Mouse (Mus musculus) liver, embryonic 13.5 days (tissue): ENCODE results near the gene Gria1. TPM values are rescaled to one million over a fixed set of nuclear protein-coding genes. Genes with fewer than 3 reads are reported as not detected.

Source experiments
- ATAC-seq: fragments of 200-750 bp; cut with Nextera tagmentation; 2 replicates; pipeline ENCODE4 v1.8.0; 2017; ENCODE audit warnings: low read depth, mild to moderate bottlenecking, moderate number of reproducible peaks, moderate library complexity
- DNase-seq: peaks from one replicate; pipeline ENCODE4 v3.0.0; 2022
- H3K27ac ChIP-seq: fragments of 300-500 bp; sonication (generic); 2 replicates; pipeline ENCODE4 v1.5.1; 2015; ENCODE audit warnings: moderate library complexity, mild to moderate bottlenecking, inconsistent platforms
- H3K27me3 ChIP-seq: fragments of 300-500 bp; sonication (generic); 2 replicates; pipeline ENCODE4 v1.6.1; 2015; ENCODE audit warnings: mild to moderate bottlenecking, inconsistent platforms
- H3K36me3 ChIP-seq: fragments of 300-500 bp; sonication (generic); 2 replicates; pipeline ENCODE4 v1.6.1; 2015; ENCODE audit warnings: mild to moderate bottlenecking, inconsistent platforms
- H3K4me1 ChIP-seq: fragments of 300-500 bp; sonication (generic); replicated peaks from 2 replicates; pipeline ENCODE4 v1.6.1; 2015; ENCODE audit warnings: inconsistent platforms
- H3K4me2 ChIP-seq: fragments of 300-500 bp; sonication (generic); 2 replicates; pipeline ENCODE4 v1.6.1; 2015; ENCODE audit warnings: inconsistent platforms, mild to moderate bottlenecking, moderate library complexity
- H3K4me3 ChIP-seq: fragments of 300-500 bp; sonication (generic); replicated peaks from 2 replicates; pipeline ENCODE4 v1.5.1; 2015; ENCODE audit warnings: mild to moderate bottlenecking, inconsistent platforms
- H3K9ac ChIP-seq: fragments of 300-500 bp; sonication (generic); 2 replicates; pipeline ENCODE4 v1.6.1; 2015; ENCODE audit warnings: mild to moderate bottlenecking, inconsistent platforms
- H3K9me3 ChIP-seq: fragments of 300-500 bp; sonication (generic); replicated peaks from 2 replicates; pipeline ENCODE4 v1.6.1; 2016; ENCODE audit warnings: inconsistent platforms
- WGBS: fragments of 180-500 bp; shearing (Covaris S2); methylation state at CpG from one replicate; pipeline ENCODE4 v1.1.7; 2015; ENCODE audit not compliant: insufficient replicate concordance; 5-methylcytosine and 5-hydroxymethylcytosine counted together
- polyA plus RNA-seq: library from polyadenylated mRNA; unstranded; fragments of >200 nt; fragmentation: Nextera tagmentation; extraction: Ambion mirVana; gene quantifications from 2 replicates; pipeline ENCODE4 v1.2.1, GENCODE M21; 2015

Gria1 gene
- polyA plus RNA-seq, 1 experiment from 2014 or later, result 0.17 TPM

DNA sequence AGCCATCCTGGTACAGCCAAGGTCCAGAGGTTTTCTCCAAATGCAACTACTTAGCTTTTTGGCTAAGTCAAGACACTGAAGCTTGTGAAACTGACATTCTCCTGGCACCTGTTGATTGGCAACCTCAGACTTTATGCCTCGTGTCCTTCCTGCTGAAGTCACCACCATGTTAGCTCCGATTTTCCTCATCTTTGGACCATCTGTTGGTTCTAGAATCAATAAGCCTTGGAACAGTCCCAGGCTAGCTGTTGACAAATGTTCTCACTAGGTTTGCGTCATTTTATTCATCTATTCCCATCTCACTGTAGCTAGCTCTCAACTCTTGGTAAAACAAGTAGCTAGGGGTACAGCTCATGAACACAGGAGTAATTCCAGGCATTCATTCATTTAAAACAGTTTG is 51.3 kb downstream of the Gria1 start:
- no peak for ATAC-seq
- no peak overlapping the region for H3K4me3 ChIP-seq
- no peak overlapping the region for H3K9ac ChIP-seq
- H3K4me1 ChIP-seq, result no peaks in the 10 kb centered on the region
- H3K36me3 ChIP-seq, result no peaks in the 10 kb centered on the region
- H3K27ac ChIP-seq, result no peak overlapping the region
- no peak for DNase-seq
- 55% methylated on average over 3 of the region's 3 CpGs for WGBS
- H3K27me3 ChIP-seq, result no peaks in the 10 kb centered on the region
- H3K4me2 ChIP-seq, result no peak overlapping the region
- no peaks in the 10 kb centered on the region for H3K9me3 ChIP-seq

- Histone ChIP-seq H3K36me3 (no peaks in the 10 kb centered on the region), H3K4me3 (no peak overlapping the region), H3K4me2 (no peak overlapping the region), H3K27ac (no peak overlapping the region), H3K27me3 (no peaks in the 10 kb centered on the region), H3K4me1 (no peaks in the 10 kb centered on the region), H3K9me3 (no peaks in the 10 kb centered on the region), H3K9ac (no peak overlapping the region)
- 77% methylated on average over 8 of the region's 8 CpGs for WGBS
- DNase-seq (no peak), ATAC-seq (no peak)
Observed at GRCm38 (mm10) chr11:57070196-57070901, 59.2 kb downstream of the Gria1 start.

DNA sequence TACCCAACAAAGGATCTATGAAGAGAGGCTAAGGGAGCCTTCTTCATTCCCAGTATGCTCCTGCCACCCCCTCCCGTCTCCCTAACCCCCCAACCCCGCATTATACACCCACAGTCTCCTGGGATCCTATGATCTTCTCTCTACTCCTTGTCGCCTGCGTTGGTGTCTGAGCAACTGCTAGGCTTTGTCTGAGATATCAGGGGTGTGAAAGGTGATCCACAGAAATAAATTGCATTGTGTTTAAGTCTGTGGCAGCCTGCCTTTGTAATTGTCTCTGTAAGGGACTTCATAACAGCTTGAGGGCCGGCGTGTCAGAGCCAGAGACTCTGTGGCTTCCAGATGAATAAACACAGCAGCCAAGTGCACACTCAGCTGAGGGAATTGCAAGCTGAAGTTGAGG is 61.0 kb downstream of the Gria1 start:
- ATAC-seq (no peak), DNase-seq (no peak)
- H3K4me2 ChIP-seq, result no peak overlapping the region
- H3K9ac ChIP-seq, result no peak overlapping the region
- no peaks in the 10 kb centered on the region for H3K36me3 ChIP-seq
- H3K27me3 ChIP-seq, result no peaks in the 10 kb centered on the region
- whole genome bisulfite sequencing, result 55% methylated on average over 6 of the region's 6 CpGs
- no peaks in the 10 kb centered on the region for H3K4me1 ChIP-seq
- no peak overlapping the region for H3K27ac ChIP-seq
- H3K9me3 ChIP-seq, result no peaks in the 10 kb centered on the region
- no peak overlapping the region for H3K4me3 ChIP-seq

GRCm38 (mm10) chr11:57079423-57079822 is 68.2 kb downstream of the Gria1 start:
- Histone ChIP-seq H3K4me3 (no peak overlapping the region), H3K27me3 (no peaks in the 10 kb centered on the region), H3K9me3 (no peaks in the 10 kb centered on the region), H3K4me1 (no peaks in the 10 kb centered on the region), H3K36me3 (no peaks in the 10 kb centered on the region), H3K9ac (no peak overlapping the region), H3K27ac (no peak overlapping the region), H3K4me2 (no peak overlapping the region)
- ATAC-seq (no peak), DNase-seq (no peak)
- WGBS, result 61% methylated on average over 3 of the region's 3 CpGs

- 57% methylated on average over 5 of the region's 5 CpGs for WGBS
- H3K36me3 ChIP-seq, result no peaks in the 10 kb centered on the region
Observed at GRCm38 (mm10) chr11:57089527-57089926, 78.3 kb downstream of the Gria1 start.

DNA sequence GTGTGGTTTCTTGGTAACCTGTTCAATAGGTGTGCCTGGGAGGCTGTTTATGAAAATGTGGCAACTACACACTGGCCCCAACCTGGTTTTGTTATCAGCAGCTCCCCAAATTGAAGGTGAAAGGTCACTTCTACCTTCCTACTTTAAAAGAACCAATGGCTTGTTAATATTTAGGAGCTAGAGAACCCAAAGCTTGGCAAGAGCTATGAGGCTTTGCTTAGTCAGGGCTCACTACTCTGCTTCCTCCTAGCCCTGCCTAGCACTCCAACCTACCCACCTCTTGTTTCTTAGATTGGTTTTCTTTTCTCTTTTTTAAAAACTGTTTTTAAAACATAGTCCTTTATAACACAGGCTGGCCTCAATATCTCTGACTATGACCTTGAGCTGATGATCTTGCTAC is 79.5 kb downstream of the Gria1 start:
- H3K4me1 ChIP-seq, result no peaks in the 10 kb centered on the region
- H3K4me2 ChIP-seq, result no peak overlapping the region
- DNase-seq (no peak), ATAC-seq (no peak)
- H3K4me3 ChIP-seq, result no peak overlapping the region
- no peak overlapping the region for H3K27ac ChIP-seq
- H3K36me3 ChIP-seq, result no peaks in the 10 kb centered on the region
- H3K27me3 ChIP-seq, result no peaks in the 10 kb centered on the region
- no peaks in the 10 kb centered on the region for H3K9me3 ChIP-seq
- H3K9ac ChIP-seq, result no peak overlapping the region

More at GRCm38 (mm10) chr11:57089527-57089926, 78.3 kb downstream of the Gria1 start:
- DNase-seq (no peak), ATAC-seq (no peak)
- Histone ChIP-seq H3K9me3 (no peaks in the 10 kb centered on the region), H3K4me3 (no peak overlapping the region), H3K9ac (no peak overlapping the region), H3K4me2 (no peak overlapping the region), H3K27ac (no peak overlapping the region), H3K27me3 (no peaks in the 10 kb centered on the region), H3K4me1 (no peaks in the 10 kb centered on the region)

DNA sequence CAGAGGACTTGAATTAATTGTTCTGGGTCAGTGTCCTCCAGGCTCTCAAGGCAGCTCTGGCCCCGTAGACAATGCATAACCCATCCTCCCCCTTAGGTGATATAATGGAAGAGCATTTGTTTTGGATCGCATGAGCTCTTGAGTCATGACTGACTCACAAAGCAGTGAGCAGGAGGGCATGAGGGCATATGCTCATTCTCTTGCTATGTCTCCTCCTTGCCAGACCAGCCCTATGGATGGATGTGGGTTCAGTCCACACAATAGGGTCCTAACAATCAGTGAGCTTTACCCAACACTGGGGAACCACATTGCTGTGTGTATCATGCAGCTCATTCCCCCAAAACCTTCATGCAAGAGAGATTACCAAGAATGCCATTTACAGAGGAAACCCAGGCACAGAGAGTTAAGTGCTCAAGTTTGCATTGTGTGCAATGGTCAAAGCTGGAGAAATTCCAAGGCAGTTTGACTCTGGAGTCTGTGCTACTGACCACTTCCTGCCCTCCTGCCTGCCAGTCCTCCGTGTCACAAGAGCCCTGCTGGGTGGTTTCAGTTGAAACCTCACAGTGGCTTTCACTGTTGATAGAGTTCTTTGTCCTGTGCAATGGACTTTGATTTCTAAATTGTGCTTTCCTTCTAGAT is 80.2 kb downstream of the Gria1 start:
- 53% methylated on average over 3 of the region's 3 CpGs for WGBS
- no peak for DNase-seq
- no peak for ATAC-seq

GRCm38 (mm10) chr11:57100491-57100890 is 89.3 kb downstream of the Gria1 start:
- DNase-seq (no peak), ATAC-seq (no peak)
- 61% methylated on average over 5 of the region's 5 CpGs for WGBS

More for the DNA sequence above, 80.2 kb downstream of the Gria1 start:
- Histone ChIP-seq H3K27ac (no peak overlapping the region), H3K27me3 (no peaks in the 10 kb centered on the region), H3K9me3 (no peaks in the 10 kb centered on the region), H3K36me3 (no peaks in the 10 kb centered on the region), H3K4me3 (no peak overlapping the region), H3K9ac (no peak overlapping the region), H3K4me1 (no peaks in the 10 kb centered on the region), H3K4me2 (no peak overlapping the region)

GRCm38 (mm10) chr11:57103751-57104254 is 92.6 kb downstream of the Gria1 start:
- Histone ChIP-seq H3K9me3 (no peaks in the 10 kb centered on the region), H3K27ac (no peak overlapping the region), H3K4me2 (no peak overlapping the region), H3K36me3 (no peaks in the 10 kb centered on the region), H3K4me3 (no peak overlapping the region), H3K27me3 (no peaks in the 10 kb centered on the region), H3K9ac (no peak overlapping the region), H3K4me1 (no peaks in the 10 kb centered on the region)
- ATAC-seq (no peak), DNase-seq (no peak)
- WGBS, result 38% methylated on average over 5 of the region's 5 CpGs

More at GRCm38 (mm10) chr11:57100491-57100890, 89.3 kb downstream of the Gria1 start:
- H3K27ac ChIP-seq, result no peak overlapping the region
- H3K36me3 ChIP-seq, result no peaks in the 10 kb centered on the region
- H3K4me3 ChIP-seq, result no peak overlapping the region
- H3K27me3 ChIP-seq, result no peaks in the 10 kb centered on the region
- no peaks in the 10 kb centered on the region for H3K9me3 ChIP-seq
- no peaks in the 10 kb centered on the region for H3K4me1 ChIP-seq
- no peak overlapping the region for H3K9ac ChIP-seq
- no peak overlapping the region for H3K4me2 ChIP-seq

DNA sequence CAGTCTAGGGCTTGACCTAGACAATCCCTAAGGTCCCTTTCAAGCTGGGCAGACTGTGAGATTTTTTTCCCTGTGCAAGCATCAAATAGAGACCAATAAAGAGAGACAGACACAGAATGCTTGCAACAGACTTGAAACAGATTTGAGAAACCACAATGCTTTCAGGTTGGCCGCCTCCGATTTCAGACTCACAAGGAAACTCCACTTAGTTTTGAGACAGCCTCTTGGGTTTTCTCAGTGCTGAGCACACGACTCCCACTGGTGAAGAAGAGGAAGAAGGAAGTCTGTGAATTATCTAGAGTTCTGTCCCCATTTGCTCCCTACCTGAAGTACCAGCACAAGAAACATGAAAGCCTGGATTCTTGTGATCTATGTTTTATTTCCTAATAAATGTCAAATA is 94.5 kb downstream of the Gria1 start:
- Histone ChIP-seq H3K4me3 (no peak overlapping the region), H3K27me3 (no peaks in the 10 kb centered on the region), H3K36me3 (no peaks in the 10 kb centered on the region), H3K27ac (no peak overlapping the region), H3K4me1 (no peaks in the 10 kb centered on the region), H3K9ac (no peak overlapping the region), H3K9me3 (no peaks in the 10 kb centered on the region), H3K4me2 (no peak overlapping the region)
- WGBS, result 57% methylated on average over 3 of the region's 3 CpGs
- ATAC-seq (no peak), DNase-seq (no peak)

- no peak overlapping the region for H3K4me3 ChIP-seq
- H3K4me1 ChIP-seq, result no peaks in the 10 kb centered on the region
- no peak overlapping the region for H3K9ac ChIP-seq
- DNase-seq, result no peak
- no peak overlapping the region for H3K27ac ChIP-seq
- H3K4me2 ChIP-seq, result no peak overlapping the region
- H3K9me3 ChIP-seq, result 0 out of 2 replicates have a peak, but pooled peaks cover 3% of the 10 kb centered on the region
- no peaks in the 10 kb centered on the region for H3K27me3 ChIP-seq
- no peak for ATAC-seq
- 77% methylated on average over 8 of the region's 8 CpGs for WGBS
- H3K36me3 ChIP-seq, result no peaks in the 10 kb centered on the region
Observed at GRCm38 (mm10) chr11:57112386-57112785, 101.2 kb downstream of the Gria1 start.

DNA sequence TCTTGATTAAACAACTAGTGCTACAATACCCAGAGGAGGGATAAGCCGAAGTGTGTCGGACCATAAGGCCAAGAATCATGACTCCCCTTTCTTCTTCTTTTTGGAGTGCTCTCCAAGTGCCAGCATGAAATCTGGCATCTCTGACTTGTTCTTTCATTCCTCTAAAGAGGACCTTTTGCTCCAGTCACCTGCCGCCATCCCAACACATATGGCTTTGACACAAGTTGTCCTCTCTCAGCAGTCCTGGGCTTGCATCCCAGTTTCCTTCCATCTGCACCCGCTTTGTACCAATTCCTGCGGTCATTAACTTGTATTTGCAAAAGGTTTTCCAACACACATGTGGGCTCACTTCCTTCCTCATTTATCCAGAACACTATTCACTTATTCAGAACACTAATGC is 103.2 kb downstream of the Gria1 start:
- H3K9me3 ChIP-seq, result 0 out of 2 replicates have a peak, but pooled peaks cover 3% of the 10 kb centered on the region
- WGBS, result 70% methylated on average over 5 of the region's 5 CpGs
- no peak overlapping the region for H3K27ac ChIP-seq
- no peak overlapping the region for H3K9ac ChIP-seq
- H3K4me2 ChIP-seq, result no peak overlapping the region
- no peaks in the 10 kb centered on the region for H3K36me3 ChIP-seq
- DNase-seq (no peak), ATAC-seq (no peak)
- no peaks in the 10 kb centered on the region for H3K27me3 ChIP-seq
- H3K4me3 ChIP-seq, result no peak overlapping the region
- H3K4me1 ChIP-seq, result no peaks in the 10 kb centered on the region
